Mouse (Mus musculus) liver, embryonic 11.5 days (tissue): Measurements from ENCODE around the gene Cers1. TPM values are rescaled to one million over a fixed set of nuclear protein-coding genes. Genes with fewer than 3 reads are reported as not detected.

Experiments used
- ATAC-seq: fragments of 200-750 bp; cut with Nextera tagmentation; replicated peaks from 2 replicates; pipeline ENCODE4 v1.8.0; 2017; ENCODE audit warnings: moderate number of reproducible peaks, mild to moderate bottlenecking, moderate TSS enrichment, moderate library complexity; ENCODE audit not compliant: low FRiP score
- DNase-seq: peaks from one replicate; pipeline ENCODE4 v3.0.0-alpha.2; 2017; ENCODE audit warnings: low spot score
- H3K27ac ChIP-seq: fragments of 300-500 bp; sonication (generic); 2 replicates; pipeline ENCODE4 v1.5.1; 2014; ENCODE audit warnings: mild to moderate bottlenecking, low read depth, low read length, control low read depth
- H3K27me3 ChIP-seq: fragments of 300-500 bp; sonication (generic); replicated peaks from 2 replicates; pipeline ENCODE4 v1.6.1; 2014; ENCODE audit warnings: low read length, mixed read lengths; ENCODE audit not compliant: control insufficient read depth, insufficient read depth
- H3K36me3 ChIP-seq: fragments of 300-500 bp; sonication (generic); 2 replicates; pipeline ENCODE4 v1.6.1; 2014; ENCODE audit warnings: mild to moderate bottlenecking, low read length, moderate library complexity, mixed read lengths; ENCODE audit not compliant: control insufficient read depth, insufficient read depth
- H3K4me1 ChIP-seq: fragments of 300-500 bp; sonication (generic); replicated peaks from 2 replicates; pipeline ENCODE4 v1.6.1; 2014; ENCODE audit warnings: low read length, mixed read lengths; ENCODE audit not compliant: control insufficient read depth, insufficient read depth
- H3K4me2 ChIP-seq: fragments of 300-500 bp; sonication (generic); 2 replicates; pipeline ENCODE4 v1.6.1; 2014; ENCODE audit warnings: mild to moderate bottlenecking, control low read depth, moderate library complexity
- H3K4me3 ChIP-seq: fragments of 300-500 bp; sonication (generic); 2 replicates; pipeline ENCODE4 v1.5.1; 2014; ENCODE audit warnings: low read depth, low read length, control low read depth
- H3K9ac ChIP-seq: fragments of 300-500 bp; sonication (generic); 2 replicates; pipeline ENCODE4 v1.6.1; 2014; ENCODE audit warnings: low read depth, low read length, control low read depth
- H3K9me3 ChIP-seq: fragments of 300-500 bp; sonication (generic); 2 replicates; pipeline ENCODE4 v1.6.1; 2016; ENCODE audit warnings: low read length, inconsistent platforms, mixed read lengths; ENCODE audit not compliant: control insufficient read depth
- WGBS: fragments of 180-500 bp; shearing (Covaris S2); extraction: QIAGEN DNeasy Blood & Tissue Kit; methylation state at CpG from one replicate; pipeline ENCODE4 v1.1.7; 2014; 5-methylcytosine and 5-hydroxymethylcytosine counted together
- polyA plus RNA-seq: library from polyadenylated mRNA; unstranded; fragments of >200 nt; fragmentation: Nextera tagmentation; extraction: Ambion mirVana; gene quantifications from 2 replicates; pipeline ENCODE4 v1.2.1, GENCODE M21; 2014

The Cers1 gene
- polyA plus RNA-seq, 1 experiment from 2014 or later: 1.1 TPM

DNA sequence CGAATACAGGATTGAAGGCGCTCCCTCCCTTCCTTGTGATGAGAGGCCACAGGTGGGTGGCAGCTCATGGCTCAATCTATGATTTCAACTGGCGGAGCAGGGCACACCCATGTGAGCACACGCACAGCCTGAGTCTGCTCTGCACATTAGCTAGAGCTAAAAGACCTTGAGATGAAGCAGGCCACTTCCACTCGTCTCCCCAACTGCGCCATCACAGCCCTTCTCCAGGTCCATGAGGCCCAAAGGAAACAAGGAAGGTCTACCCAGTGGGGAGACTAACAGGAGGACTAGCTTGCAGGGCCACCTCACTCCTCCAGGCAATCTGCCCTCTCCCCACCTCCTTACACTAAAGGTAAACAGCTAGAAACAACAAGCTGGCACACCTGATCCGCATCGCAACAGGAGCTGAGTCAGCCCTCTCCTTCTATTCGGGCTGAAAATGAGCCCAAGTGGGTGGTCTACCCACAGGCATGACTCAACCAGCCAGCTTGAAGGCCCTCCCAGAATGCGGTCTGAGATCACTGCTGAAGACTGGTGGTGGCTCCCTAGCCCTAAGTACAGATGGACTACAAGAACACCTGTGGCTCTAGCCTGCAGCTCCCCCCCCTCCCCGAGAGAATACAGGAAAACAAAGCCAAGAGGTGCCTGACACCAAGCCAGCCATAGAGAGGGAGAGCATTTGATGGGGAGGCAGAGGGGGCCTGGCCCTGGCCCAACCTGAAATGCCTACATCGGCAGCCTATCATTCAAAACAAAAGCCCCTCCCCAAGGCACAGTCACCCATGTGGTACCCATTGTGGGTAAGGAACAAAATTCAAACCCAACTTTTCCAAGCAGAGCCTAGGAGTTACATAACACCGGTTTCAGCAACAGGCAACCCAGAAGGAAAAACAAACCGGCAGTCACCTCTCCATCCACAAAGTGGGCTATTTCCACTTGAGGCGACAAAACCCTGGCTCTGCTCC is 35.7 kb downstream of the Cers1 start:
- peak overlapping the region; percentile 99 for H3K4me2 ChIP-seq
- H3K4me3 ChIP-seq: peak overlapping the region; percentile 96
- no peaks in the 10 kb centered on the region for H3K27me3 ChIP-seq
- no peak overlapping the region for H3K27ac ChIP-seq
- peaks cover 9% of the 10 kb centered on the region; the same call in 1 of the 2 replicates for H3K36me3 ChIP-seq
- peak overlapping the region; percentile 100 for H3K9ac ChIP-seq
- no peaks in the 10 kb centered on the region for H3K9me3 ChIP-seq
- peaks cover 69% of the 10 kb centered on the region for H3K4me1 ChIP-seq
- 45% methylated on average over 15 of the region's 15 CpGs for WGBS
- ATAC-seq (no peak), DNase-seq (no peak)

GRCm38 (mm10) chr8:70352000-70352384 is 36.4 kb downstream of the Cers1 start:
- ATAC-seq (no peak), DNase-seq (no peak)
- Histone ChIP-seq H3K27ac (peak overlapping the region; percentile 93), H3K27me3 (no peaks in the 10 kb centered on the region), H3K4me2 (peak overlapping the region; percentile 99), H3K4me3 (peak overlapping the region; percentile 96), H3K36me3 (peaks cover 9% of the 10 kb centered on the region; the same call in 1 of the 2 replicates), H3K4me1 (peaks cover 73% of the 10 kb centered on the region), H3K9me3 (no peaks in the 10 kb centered on the region), H3K9ac (peak overlapping the region; percentile 100)
- WGBS: 9% methylated on average over 3 of the region's 3 CpGs

- H3K27ac ChIP-seq: peak overlapping the region; percentile 93
- WGBS: under 1% methylated on average over 64 of the region's 64 CpGs
- peak overlapping the region; percentile 100 for H3K9ac ChIP-seq
- ATAC-seq (peak; percentile 16; the same call in 1 of the 2 replicates), DNase-seq (peak; percentile 74)
- no peaks in the 10 kb centered on the region for H3K27me3 ChIP-seq
- no peaks in the 10 kb centered on the region for H3K9me3 ChIP-seq
- peaks cover 9% of the 10 kb centered on the region; the same call in 1 of the 2 replicates for H3K36me3 ChIP-seq
- H3K4me3 ChIP-seq: peak overlapping the region; percentile 96
- H3K4me2 ChIP-seq: peak overlapping the region; percentile 99
- peaks cover 69% of the 10 kb centered on the region for H3K4me1 ChIP-seq
Measured at GRCm38 (mm10) chr8:70352657-70353151, 37.1 kb downstream of the Cers1 start.

GRCm38 (mm10) chr8:70353194-70353817 is 37.7 kb downstream of the Cers1 start, which contains the start of gene Upf1:
Gene Upf1 (minus strand): TSS chr8:70353278.
- H3K4me2 ChIP-seq: peak within 1 kb of the TSS; percentile 99
- H3K9ac ChIP-seq: peak within 1 kb of the TSS; percentile 100
- H3K9me3 ChIP-seq: no peaks in the 10 kb centered on the region
- ATAC-seq: peak; percentile 84
- H3K4me1 ChIP-seq: peaks cover 65% of the 10 kb centered on the region
- peak within 1 kb of the TSS; percentile 93 for H3K27ac ChIP-seq
- 1% methylated on average over 63 of the region's 69 CpGs for WGBS
- H3K27me3 ChIP-seq: no peaks in the 10 kb centered on the region
- H3K36me3 ChIP-seq: peaks cover 7% of the 10 kb centered on the region; the same call in 1 of the 2 replicates
- peak; percentile 98 for DNase-seq
- H3K4me3 ChIP-seq: peak within 1 kb of the TSS; percentile 96

DNA sequence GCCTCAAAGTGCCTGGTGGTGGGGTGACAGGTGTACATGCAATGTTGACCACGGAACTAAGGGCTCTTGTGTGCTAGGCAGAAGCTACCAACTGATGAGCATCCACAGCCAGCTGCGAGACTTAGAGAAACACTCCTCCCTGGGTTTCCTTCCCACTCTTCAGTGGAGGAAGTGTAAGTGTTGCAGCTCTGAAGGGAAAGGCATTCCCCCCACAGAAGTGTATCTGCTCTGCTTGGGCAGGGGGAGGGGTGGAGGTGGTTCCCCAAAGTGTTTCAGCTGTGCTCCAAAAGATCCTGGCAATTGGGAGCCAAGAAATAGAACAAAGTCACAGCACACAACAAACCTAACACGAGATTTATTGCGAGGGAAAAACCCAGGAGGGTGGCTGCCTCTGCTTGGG is 38.4 kb downstream of the Cers1 start:
- peak overlapping the region; percentile 100 for H3K9ac ChIP-seq
- H3K4me3 ChIP-seq: peak overlapping the region; percentile 96
- peak overlapping the region; percentile 93 for H3K27ac ChIP-seq
- peaks cover 58% of the 10 kb centered on the region for H3K4me1 ChIP-seq
- no peaks in the 10 kb centered on the region for H3K9me3 ChIP-seq
- 62% methylated on average over 4 of the region's 4 CpGs for WGBS
- H3K27me3 ChIP-seq: no peaks in the 10 kb centered on the region
- H3K36me3 ChIP-seq: peaks cover 3% of the 10 kb centered on the region; the same call in 1 of the 2 replicates
- peak overlapping the region; percentile 81 for H3K4me2 ChIP-seq
- ATAC-seq (no peak), DNase-seq (no peak)

DNA sequence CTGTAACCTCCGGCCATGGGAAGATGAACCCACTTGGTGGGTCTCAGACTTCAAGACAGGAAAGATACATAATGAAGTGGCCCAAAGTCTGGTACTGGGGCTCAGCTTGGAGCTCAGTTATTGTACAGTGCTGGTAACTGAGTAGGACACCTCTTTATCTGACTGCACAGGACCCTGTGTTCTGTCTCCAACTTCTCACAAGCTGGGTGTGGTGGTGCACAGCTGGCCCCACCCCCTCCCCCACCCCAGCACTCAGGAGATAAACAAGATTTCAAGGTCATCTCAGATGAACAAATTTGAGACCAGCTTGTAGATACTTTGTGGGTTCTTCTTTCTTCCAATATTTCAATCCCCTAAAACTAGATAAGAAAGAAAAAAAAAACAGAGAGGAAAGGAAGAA is 40.5 kb downstream of the Cers1 start:
- Histone ChIP-seq H3K36me3 (no peaks in the 10 kb centered on the region), H3K9me3 (no peaks in the 10 kb centered on the region), H3K4me2 (peak overlapping the region; percentile 56), H3K9ac (peak overlapping the region; percentile 52), H3K27ac (peak overlapping the region; percentile 87), H3K27me3 (no peaks in the 10 kb centered on the region), H3K4me1 (peaks cover 38% of the 10 kb centered on the region), H3K4me3 (no peak overlapping the region)
- 59% methylated on average over 1 of the region's 1 CpGs for WGBS
- ATAC-seq (peak; percentile 83), DNase-seq (no peak)

DNA sequence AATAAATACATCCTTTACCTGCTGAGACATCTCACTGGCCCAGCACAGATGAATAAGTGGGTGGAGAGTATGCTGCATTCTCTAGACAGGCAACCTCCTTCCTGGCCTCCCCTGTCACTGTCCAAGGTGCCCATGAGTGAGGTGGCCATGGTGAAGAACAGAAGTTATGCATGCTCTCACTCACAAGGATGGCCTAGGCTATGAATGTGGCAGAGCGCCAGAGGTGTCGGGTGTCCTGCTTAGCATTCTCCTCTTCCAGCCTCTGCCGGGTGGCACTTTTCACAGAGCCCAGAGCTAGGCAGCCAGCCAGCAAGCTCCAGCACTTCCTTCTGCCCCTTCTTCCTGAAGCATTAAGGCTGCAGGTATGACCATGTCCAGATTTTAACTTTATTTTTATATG is 43.8 kb downstream of the Cers1 start:
- WGBS: 70% methylated on average over 3 of the region's 3 CpGs
- Histone ChIP-seq H3K36me3 (no peaks in the 10 kb centered on the region), H3K9me3 (no peaks in the 10 kb centered on the region), H3K4me2 (no peak overlapping the region), H3K27me3 (no peaks in the 10 kb centered on the region), H3K4me3 (no peak overlapping the region), H3K27ac (no peak overlapping the region), H3K4me1 (peaks cover 18% of the 10 kb centered on the region), H3K9ac (no peak overlapping the region)
- ATAC-seq (no peak), DNase-seq (no peak)

GRCm38 (mm10) chr8:70360769-70361168 is 45.2 kb downstream of the Cers1 start:
- no peak overlapping the region for H3K4me3 ChIP-seq
- H3K9ac ChIP-seq: no peak overlapping the region
- no peak for ATAC-seq
- no peaks in the 10 kb centered on the region for H3K36me3 ChIP-seq
- H3K9me3 ChIP-seq: no peaks in the 10 kb centered on the region
- H3K4me1 ChIP-seq: peaks cover 9% of the 10 kb centered on the region
- no peak overlapping the region for H3K4me2 ChIP-seq
- no peak overlapping the region for H3K27ac ChIP-seq
- no peak for DNase-seq
- no peaks in the 10 kb centered on the region for H3K27me3 ChIP-seq
- WGBS: 55% methylated on average over 4 of the region's 4 CpGs
